Mouse (Mus musculus): ENCODE results near the gene Intu. TPM values are rescaled to one million over a fixed set of nuclear protein-coding genes. Genes with fewer than 3 reads are reported as not detected.

Intu gene
- 1 to 10 TPM; 6.3 to 7.6 (median 6.9) TPM for total RNA-seq (2022)

- DNase-seq (ENCODE audit: low spot score in 2 of 2) = no peak
Measured at GRCm38 (mm10) chr3:40531286-40532141, at the start of gene Intu. Gene Intu (plus strand): TSS chr3:40531286.

GRCm38 (mm10) chr3:40483221-40483654, 47.8 kb upstream of the Intu start:
- DNase-seq (ENCODE audit: low spot score in 2 of 2) = no peak

GRCm38 (mm10) chr3:40487381-40487780, 43.7 kb upstream of the Intu start:
- DNase-seq (ENCODE audit: low spot score in 2 of 2) = no peak

GRCm38 (mm10) chr3:40491742-40492141, 39.3 kb upstream of the Intu start:
- DNase-seq (ENCODE audit: low spot score in 2 of 2) = no peak

- DNase-seq (ENCODE audit: low spot score in 2 of 2) = no peak
Measured at GRCm38 (mm10) chr3:40498898-40499297, 32.2 kb upstream of the Intu start.

- DNase-seq (ENCODE audit: low spot score in 2 of 2) = no peak
Measured at GRCm38 (mm10) chr3:40500157-40500808, 30.8 kb upstream of the Intu start.

GRCm38 (mm10) chr3:40504377-40504776, 26.7 kb upstream of the Intu start:
- DNase-seq (ENCODE audit: low spot score in 2 of 2) = no peak

GRCm38 (mm10) chr3:40505451-40506014, 25.6 kb upstream of the Intu start:
- DNase-seq (ENCODE audit: low spot score in 2 of 2) = no peak

- DNase-seq (ENCODE audit: low spot score in 2 of 2) = no peak
Measured at GRCm38 (mm10) chr3:40508927-40509576, 22.0 kb upstream of the Intu start.

GRCm38 (mm10) chr3:40510567-40510966, 20.5 kb upstream of the Intu start:
- DNase-seq (ENCODE audit: low spot score in 2 of 2) = no peak

- no peak for DNase-seq (ENCODE audit: low spot score in 2 of 2)
Measured at GRCm38 (mm10) chr3:40512936-40513829, 17.9 kb upstream of the Intu start.

- DNase-seq (ENCODE audit: low spot score in 2 of 2) = no peak
Measured at GRCm38 (mm10) chr3:40518240-40518639, 12.8 kb upstream of the Intu start.

- no peak for DNase-seq (ENCODE audit: low spot score in 2 of 2)
Measured at GRCm38 (mm10) chr3:40519555-40519954, 11.5 kb upstream of the Intu start.

GRCm38 (mm10) chr3:40520567-40520966, 10.5 kb upstream of the Intu start:
- DNase-seq (ENCODE audit: low spot score in 2 of 2) = no peak

GRCm38 (mm10) chr3:40522446-40522845, 8.6 kb upstream of the Intu start:
- DNase-seq (ENCODE audit: low spot score in 2 of 2) = no peak

GRCm38 (mm10) chr3:40522846-40523245, 8.2 kb upstream of the Intu start:
- DNase-seq (ENCODE audit: low spot score in 2 of 2) = no peak

- no peak for DNase-seq (ENCODE audit: low spot score in 2 of 2)
Measured at GRCm38 (mm10) chr3:40523371-40523783, 7.7 kb upstream of the Intu start.

GRCm38 (mm10) chr3:40524841-40525240, 6.2 kb upstream of the Intu start:
- no peak for DNase-seq (ENCODE audit: low spot score in 2 of 2)

- DNase-seq (ENCODE audit: low spot score in 2 of 2) = peak in 1 of 2 experiments; percentile 23
Measured at GRCm38 (mm10) chr3:40525341-40525740, 5.7 kb upstream of the Intu start.

GRCm38 (mm10) chr3:40526095-40526494, 5.0 kb upstream of the Intu start:
- DNase-seq (ENCODE audit: low spot score in 2 of 2) = no peak

GRCm38 (mm10) chr3:40527218-40527617, 3.9 kb upstream of the Intu start:
- DNase-seq (ENCODE audit: low spot score in 2 of 2) = no peak

Measured in left cerebral cortex, adult 8-10 months (tissue).